Mouse (Mus musculus): ENCODE measurements around the gene Zfp422. TPM values are rescaled to one million over a fixed set of nuclear protein-coding genes. Genes with fewer than 3 reads are reported as not detected.

Gene Zfp422
- polyA plus RNA-seq, 1 experiment from 2014 or later = 21.9 TPM

GRCm38 (mm10) chr6:116642942-116643341, 14.1 kb upstream of the Zfp422 start:
- no peak for ATAC-seq (ENCODE audit: low read depth)
- no peak overlapping the region for H3K9ac ChIP-seq (ENCODE audit: low read depth, low read length)
- no peak overlapping the region for H3K4me2 ChIP-seq (ENCODE audit: low read depth, low read length)
- no peaks in the 10 kb centered on the region for H3K27me3 ChIP-seq (ENCODE audit: control insufficient read depth, insufficient read depth, low read depth, low read length)
- H3K27ac ChIP-seq (ENCODE audit: low read length) = no peak overlapping the region
- no peaks in the 10 kb centered on the region for H3K9me3 ChIP-seq (replicated peaks; ENCODE audit: control insufficient read depth, low read length)
- H3K4me1 ChIP-seq (ENCODE audit: control insufficient read depth, low read depth, low read length) = no peaks in the 10 kb centered on the region
- H3K4me3 ChIP-seq (ENCODE audit: low read depth, low read length) = no peak overlapping the region
- no peaks in the 10 kb centered on the region for H3K36me3 ChIP-seq (ENCODE audit: control insufficient read depth, insufficient read depth)
- 80% methylated on average over 11 of the region's 11 CpGs for WGBS (ENCODE audit: insufficient replicate concordance)

DNA sequence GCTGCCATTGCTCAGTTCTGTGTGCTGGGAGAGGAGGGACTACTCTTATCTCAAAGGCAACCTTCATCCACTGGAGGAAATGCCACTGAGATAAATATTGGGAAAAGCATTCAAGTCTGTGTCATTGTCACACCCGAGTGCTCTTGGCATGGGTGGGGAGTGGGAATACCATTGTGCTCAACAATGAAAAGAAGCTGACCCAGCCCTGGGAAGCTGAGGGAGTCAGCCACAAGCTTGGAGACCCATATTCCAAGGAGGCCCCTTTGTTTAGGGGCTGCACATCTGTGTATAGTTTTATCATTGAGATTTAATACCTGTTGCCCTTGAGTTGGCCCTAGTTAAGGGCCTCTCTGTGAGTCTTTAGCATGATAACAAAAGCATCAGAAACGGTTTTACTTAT, 10.9 kb upstream of the Zfp422 start:
- 0 out of 2 replicates have a peak, but pooled peaks cover 2% of the 10 kb centered on the region for H3K4me1 ChIP-seq (ENCODE audit: control insufficient read depth, low read depth, low read length)
- H3K27me3 ChIP-seq (ENCODE audit: control insufficient read depth, insufficient read depth, low read depth, low read length) = no peaks in the 10 kb centered on the region
- H3K4me3 ChIP-seq (ENCODE audit: low read depth, low read length) = no peak overlapping the region
- ATAC-seq (ENCODE audit: low read depth) = no peak
- 22% methylated on average over 2 of the region's 2 CpGs for WGBS (ENCODE audit: insufficient replicate concordance)
- no peaks in the 10 kb centered on the region for H3K36me3 ChIP-seq (ENCODE audit: control insufficient read depth, insufficient read depth)
- H3K9me3 ChIP-seq (replicated peaks; ENCODE audit: control insufficient read depth, low read length) = no peaks in the 10 kb centered on the region
- no peak overlapping the region for H3K27ac ChIP-seq (ENCODE audit: low read length)
- H3K9ac ChIP-seq (ENCODE audit: low read depth, low read length) = no peak overlapping the region
- no peak overlapping the region for H3K4me2 ChIP-seq (ENCODE audit: low read depth, low read length)

- H3K9me3 ChIP-seq (replicated peaks; ENCODE audit: control insufficient read depth, low read length) = no peaks in the 10 kb centered on the region
- H3K9ac ChIP-seq (ENCODE audit: low read depth, low read length) = no peak overlapping the region
- ATAC-seq (ENCODE audit: low read depth) = no peak
- no peaks in the 10 kb centered on the region for H3K27me3 ChIP-seq (ENCODE audit: control insufficient read depth, insufficient read depth, low read depth, low read length)
- H3K4me2 ChIP-seq (ENCODE audit: low read depth, low read length) = no peak overlapping the region
- no peak overlapping the region for H3K27ac ChIP-seq (ENCODE audit: low read length)
- no peak overlapping the region for H3K4me3 ChIP-seq (ENCODE audit: low read depth, low read length)
- H3K36me3 ChIP-seq (ENCODE audit: control insufficient read depth, insufficient read depth) = no peaks in the 10 kb centered on the region
- 56% methylated on average over 2 of the region's 2 CpGs for WGBS (ENCODE audit: insufficient replicate concordance)
- H3K4me1 ChIP-seq (ENCODE audit: control insufficient read depth, low read depth, low read length) = peaks cover 2% of the 10 kb centered on the region; the same call in 1 of the 2 replicates
These were observed 10.1 kb upstream of the Zfp422 start for GRCm38 (mm10) chr6:116638871-116639270.

- no peak overlapping the region for H3K27ac ChIP-seq (ENCODE audit: low read length)
- WGBS (ENCODE audit: insufficient replicate concordance) = 60% methylated on average over 5 of the region's 5 CpGs
These were observed 8.7 kb upstream of the Zfp422 start for GRCm38 (mm10) chr6:116637496-116637895.

DNA sequence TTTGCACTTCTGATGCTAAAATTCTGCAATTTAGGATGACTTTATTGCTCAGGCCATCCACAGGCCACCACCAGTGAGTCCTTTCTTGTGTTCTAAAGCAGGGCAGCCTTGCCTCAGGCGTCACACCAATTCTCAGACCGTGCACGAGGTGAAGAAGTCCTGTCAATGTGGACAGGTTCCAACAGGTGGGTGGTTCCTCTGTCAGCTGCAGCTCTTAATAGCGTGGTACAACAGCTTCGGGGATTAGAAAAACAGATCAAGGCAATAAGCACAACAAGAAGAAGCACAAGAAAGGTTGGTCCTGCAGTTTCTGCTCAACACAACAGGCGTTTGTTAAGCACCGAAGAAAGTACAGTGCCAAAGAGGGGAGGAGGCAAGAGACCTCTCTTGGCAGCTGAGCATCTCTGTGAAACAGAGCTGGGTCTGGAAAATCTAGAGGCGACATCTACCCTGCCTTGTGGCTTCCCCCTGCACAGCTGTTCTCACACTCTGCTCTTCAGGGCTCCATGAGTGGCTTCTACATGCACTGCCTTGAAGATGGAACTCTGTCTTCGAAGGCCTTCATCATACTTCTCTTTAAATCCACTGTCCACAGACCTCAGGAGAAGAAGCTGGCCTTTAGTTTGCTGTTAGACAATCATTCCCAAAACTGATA, 7.9 kb upstream of the Zfp422 start:
- ATAC-seq (ENCODE audit: low read depth) = no peak
- no peaks in the 10 kb centered on the region for H3K36me3 ChIP-seq (ENCODE audit: control insufficient read depth, insufficient read depth)
- peak overlapping the region; percentile 83; the same call in 1 of the 2 replicates for H3K27ac ChIP-seq (ENCODE audit: low read length)
- H3K4me3 ChIP-seq (ENCODE audit: low read depth, low read length) = no peak overlapping the region
- WGBS (ENCODE audit: insufficient replicate concordance) = 56% methylated on average over 9 of the region's 9 CpGs
- H3K9me3 ChIP-seq (replicated peaks; ENCODE audit: control insufficient read depth, low read length) = no peaks in the 10 kb centered on the region
- H3K4me1 ChIP-seq (ENCODE audit: control insufficient read depth, low read depth, low read length) = peaks cover 4% of the 10 kb centered on the region; the same call in 1 of the 2 replicates
- H3K27me3 ChIP-seq (ENCODE audit: control insufficient read depth, insufficient read depth, low read depth, low read length) = no peaks in the 10 kb centered on the region
- no peak overlapping the region for H3K4me2 ChIP-seq (ENCODE audit: low read depth, low read length)
- no peak overlapping the region for H3K9ac ChIP-seq (ENCODE audit: low read depth, low read length)

More at GRCm38 (mm10) chr6:116637496-116637895, 8.7 kb upstream of the Zfp422 start:
- Histone ChIP-seq H3K4me1 (ENCODE audit: control insufficient read depth, low read depth, low read length) (peaks cover 2% of the 10 kb centered on the region; the same call in 1 of the 2 replicates), H3K27me3 (ENCODE audit: control insufficient read depth, insufficient read depth, low read depth, low read length) (no peaks in the 10 kb centered on the region), H3K4me3 (ENCODE audit: low read depth, low read length) (no peak overlapping the region), H3K36me3 (ENCODE audit: control insufficient read depth, insufficient read depth) (no peaks in the 10 kb centered on the region), H3K9me3 (replicated peaks; ENCODE audit: control insufficient read depth, low read length) (no peaks in the 10 kb centered on the region), H3K9ac (ENCODE audit: low read depth, low read length) (no peak overlapping the region), H3K4me2 (ENCODE audit: low read depth, low read length) (no peak overlapping the region)
- ATAC-seq (ENCODE audit: low read depth) = no peak

DNA sequence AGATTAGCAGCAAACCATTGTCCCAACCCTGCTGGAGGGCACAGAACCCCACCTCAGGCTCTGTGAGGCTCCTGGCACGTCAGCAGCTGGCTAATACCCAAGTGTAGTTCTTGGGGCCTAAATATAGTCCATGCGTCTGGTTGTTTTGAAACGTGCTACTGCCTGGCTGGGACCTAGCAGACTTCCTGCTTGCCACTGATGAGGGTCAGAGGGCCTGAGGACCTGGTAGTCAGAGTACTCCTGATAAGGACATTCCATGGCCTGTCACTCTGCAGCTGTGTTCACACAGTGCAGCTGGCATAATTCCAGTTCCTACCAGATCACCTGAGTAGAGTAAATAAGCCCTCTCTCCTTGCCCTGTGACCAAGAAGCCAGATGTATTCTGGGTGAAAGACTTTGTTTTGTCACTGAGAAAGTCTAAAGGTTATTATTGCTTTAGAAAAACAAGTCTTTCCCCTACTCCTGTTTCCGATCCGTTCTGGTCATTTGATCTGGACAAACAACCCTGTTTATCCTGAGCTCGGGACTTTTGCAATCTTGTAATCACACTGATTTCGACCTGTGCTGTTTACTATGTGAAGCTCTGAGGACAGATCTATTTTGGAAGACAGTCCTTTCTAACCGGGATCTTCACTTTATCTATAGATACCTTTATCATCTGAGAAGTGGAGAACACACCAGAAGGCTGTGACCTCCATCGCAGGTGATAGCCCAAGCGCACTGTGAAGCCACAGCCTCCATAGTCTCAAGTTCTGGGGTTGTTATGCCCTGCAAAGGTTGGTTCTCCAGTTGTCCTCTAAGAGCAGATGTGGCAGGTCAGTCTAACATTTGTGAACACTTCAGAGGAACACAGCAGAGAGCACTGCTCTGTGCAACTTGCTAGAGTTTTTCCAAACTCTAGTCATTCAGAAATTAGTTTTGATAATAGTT, 6.7 kb upstream of the Zfp422 start:
- H3K4me3 ChIP-seq (ENCODE audit: low read depth, low read length) = no peak overlapping the region
- H3K27me3 ChIP-seq (ENCODE audit: control insufficient read depth, insufficient read depth, low read depth, low read length) = no peaks in the 10 kb centered on the region
- WGBS (ENCODE audit: insufficient replicate concordance) = 31% methylated on average over 10 of the region's 10 CpGs
- H3K36me3 ChIP-seq (ENCODE audit: control insufficient read depth, insufficient read depth) = no peaks in the 10 kb centered on the region
- peak; percentile 91 for ATAC-seq (ENCODE audit: low read depth)
- H3K27ac ChIP-seq (ENCODE audit: low read length) = peak overlapping the region; percentile 83
- peaks cover 9% of the 10 kb centered on the region for H3K4me1 ChIP-seq (ENCODE audit: control insufficient read depth, low read depth, low read length)
- H3K9ac ChIP-seq (ENCODE audit: low read depth, low read length) = no peak overlapping the region
- H3K4me2 ChIP-seq (ENCODE audit: low read depth, low read length) = no peak overlapping the region
- no peaks in the 10 kb centered on the region for H3K9me3 ChIP-seq (replicated peaks; ENCODE audit: control insufficient read depth, low read length)

DNA sequence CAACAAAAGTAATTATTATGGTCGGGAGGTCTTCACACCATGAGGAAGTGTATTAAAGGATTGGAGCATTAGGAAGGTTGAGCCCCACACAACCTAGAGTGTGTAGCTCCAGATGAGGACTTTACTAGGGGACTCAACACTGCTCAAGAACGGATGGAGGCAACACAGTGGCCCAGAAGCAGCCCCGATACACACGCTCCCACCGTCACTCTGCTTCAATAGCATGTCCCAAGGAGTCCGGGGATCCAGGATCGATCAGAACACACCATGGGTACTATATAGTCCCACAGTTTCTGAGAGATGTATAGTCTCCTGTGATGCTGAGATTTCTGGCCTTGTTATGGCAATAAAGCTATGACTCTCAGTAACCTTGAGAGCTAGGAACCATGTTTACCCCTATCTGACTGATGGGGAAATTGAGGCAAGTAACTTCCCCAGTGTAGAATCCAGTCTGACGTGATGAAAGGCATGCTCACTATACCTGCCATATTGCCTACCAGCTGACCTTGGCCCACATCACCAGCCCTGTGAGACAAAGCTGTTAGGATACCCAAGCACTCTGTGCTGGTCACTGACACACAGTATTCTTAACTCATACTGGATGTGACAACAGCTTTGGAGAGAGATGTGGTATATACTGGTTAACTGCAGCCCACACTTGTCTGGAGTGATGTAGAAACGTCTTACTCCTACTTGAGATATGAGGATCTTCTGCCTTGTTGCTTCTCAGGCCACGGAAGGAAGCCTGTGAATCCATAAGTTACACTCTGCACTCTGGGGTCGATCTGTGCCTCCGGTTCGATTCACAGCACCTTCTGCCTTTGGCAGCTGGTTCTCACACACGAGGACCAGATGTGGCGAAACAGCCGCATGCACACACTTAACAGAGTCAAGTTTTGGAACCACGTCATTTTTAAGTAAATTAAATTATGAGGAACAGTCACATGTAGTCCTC, 5.2 kb upstream of the Zfp422 start:
- H3K27me3 ChIP-seq (ENCODE audit: control insufficient read depth, insufficient read depth, low read depth, low read length) = no peaks in the 10 kb centered on the region
- no peak overlapping the region for H3K4me3 ChIP-seq (ENCODE audit: low read depth, low read length)
- no peak for ATAC-seq (ENCODE audit: low read depth)
- 71% methylated on average over 17 of the region's 17 CpGs for WGBS (ENCODE audit: insufficient replicate concordance)
- peak overlapping the region; percentile 4; the same call in 1 of the 2 replicates for H3K27ac ChIP-seq (ENCODE audit: low read length)
- no peak overlapping the region for H3K4me2 ChIP-seq (ENCODE audit: low read depth, low read length)
- H3K4me1 ChIP-seq (ENCODE audit: control insufficient read depth, low read depth, low read length) = peaks cover 9% of the 10 kb centered on the region
- H3K36me3 ChIP-seq (ENCODE audit: control insufficient read depth, insufficient read depth) = no peaks in the 10 kb centered on the region
- no peaks in the 10 kb centered on the region for H3K9me3 ChIP-seq (replicated peaks; ENCODE audit: control insufficient read depth, low read length)
- H3K9ac ChIP-seq (ENCODE audit: low read depth, low read length) = no peak overlapping the region

DNA sequence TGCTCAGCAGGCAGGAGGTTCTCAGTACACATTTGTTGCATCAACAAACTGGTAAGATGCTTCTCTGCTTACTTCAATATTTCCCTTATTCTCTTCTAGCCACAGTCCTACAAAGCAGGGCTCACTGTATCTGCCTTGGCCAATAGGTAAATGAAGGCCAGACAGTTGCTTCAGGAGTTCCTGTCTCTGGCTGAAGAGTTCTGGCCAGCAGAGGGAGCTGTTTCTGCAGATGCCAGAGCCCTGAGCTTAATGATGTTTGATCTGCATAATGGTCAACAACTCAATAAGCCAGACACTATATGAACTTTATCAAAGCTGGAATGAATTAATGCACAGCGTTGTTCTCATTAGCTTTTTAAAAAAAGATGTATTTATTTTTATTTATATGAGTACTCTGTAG, 3.3 kb upstream of the Zfp422 start:
- H3K9ac ChIP-seq (ENCODE audit: low read depth, low read length) = no peak overlapping the region
- no peak overlapping the region for H3K4me2 ChIP-seq (ENCODE audit: low read depth, low read length)
- H3K27ac ChIP-seq (ENCODE audit: low read length) = no peak overlapping the region
- peaks cover 9% of the 10 kb centered on the region for H3K4me1 ChIP-seq (ENCODE audit: control insufficient read depth, low read depth, low read length)
- H3K4me3 ChIP-seq (ENCODE audit: low read depth, low read length) = no peak overlapping the region
- H3K27me3 ChIP-seq (ENCODE audit: control insufficient read depth, insufficient read depth, low read depth, low read length) = no peaks in the 10 kb centered on the region
- ATAC-seq (ENCODE audit: low read depth) = no peak
- H3K9me3 ChIP-seq (replicated peaks; ENCODE audit: control insufficient read depth, low read length) = no peaks in the 10 kb centered on the region
- H3K36me3 ChIP-seq (ENCODE audit: control insufficient read depth, insufficient read depth) = no peaks in the 10 kb centered on the region
- 21% methylated on average over 1 of the region's 1 CpGs for WGBS (ENCODE audit: insufficient replicate concordance)
